Mouse (Mus musculus) C2C12 (cell line): ENCODE results near the gene Dhcr24.

Experiments
- CEBPB ChIP-seq: IDR thresholded peaks from one replicate; pipeline ENCODE4 v1.6.1; 2011; ENCODE audit warnings: low read depth, mild to moderate bottlenecking, control low read depth, moderate library complexity
- CTCF ChIP-seq: IDR thresholded peaks from one replicate; pipeline ENCODE4 v1.5.1; 2011; ENCODE audit not compliant: control insufficient read depth, insufficient read depth, insufficient read length
- FOSL1 ChIP-seq: IDR thresholded peaks from one replicate; pipeline ENCODE4 v1.8.0; 2011; ENCODE audit warnings: mild to moderate bottlenecking, low read length; ENCODE audit not compliant: poor library complexity, insufficient read depth, severe bottlenecking
- MAX ChIP-seq: IDR thresholded peaks from one replicate; pipeline ENCODE4 v1.6.1; 2011; ENCODE audit warnings: mild to moderate bottlenecking, control low read depth
- MYOD1 ChIP-seq: IDR thresholded peaks from one replicate; pipeline ENCODE4 v1.6.1; 2011; ENCODE audit warnings: low read depth; ENCODE audit not compliant: control insufficient read depth, insufficient read length
- MYOG ChIP-seq: IDR thresholded peaks from one replicate; pipeline ENCODE4 v1.6.1; 2011; ENCODE audit not compliant: control insufficient read depth, insufficient read length; ENCODE audit errors: extremely low read depth
- USF1 ChIP-seq: IDR thresholded peaks from one replicate; pipeline ENCODE4 v1.6.1; 2011; ENCODE audit warnings: low read depth, mild to moderate bottlenecking, control low read depth, moderate library complexity

- no peak for TF ChIP-seq FOSL1
- no peak for TF ChIP-seq CTCF
- no peak for TF ChIP-seq MAX
- TF ChIP-seq MYOG, result no peak
- no peak for TF ChIP-seq MYOD1
- TF ChIP-seq CEBPB, result no peak
- TF ChIP-seq USF1, result no peak
Observed at GRCm38 (mm10) chr4:106622712-106623111, 61.9 kb downstream of the Dhcr24 start.
